Comparison of ENCODE assay signal across 15 mouse cellular contexts in genomic region chr8:15271793-15272587, GRCm38 (mm10).
DNase-seq lines count a peak whose midpoint lies in the region; ATAC-seq lines count a peak whose summit lies in the region.
"Had no signal": no experiment of that assay in that cellular context is flagged by ENCODE, and none has a peak within 500 bp of the region (broad histone marks: within the 10 kb centered on the region; RNA-seq: fewer than 3 reads in every experiment).

No protein-coding gene starts in this region.

- H3K27me3 ChIP-seq in neural tube, embryonic 11.5 days (ENCODE audit: control insufficient read depth, insufficient read depth, low read length) = no peaks in the 10 kb centered on the region
- no peaks in the 10 kb centered on the region for H3K27me3 ChIP-seq in forebrain, embryonic 14.5 days (replicated peaks; ENCODE audit: control insufficient read depth, insufficient read depth, low read length)
- H3K27me3 ChIP-seq in limb, embryonic 10.5 days (ENCODE audit: low read depth, poor library complexity, severe bottlenecking) = 0 out of 2 replicates have a peak, but pooled peaks cover 15% of the 10 kb centered on the region

- no peaks in the 10 kb centered on the region for H3K4me1 ChIP-seq in neural tube, embryonic 11.5 days (ENCODE audit: control insufficient read depth, insufficient read depth, low read length)
- peaks cover 3% of the 10 kb centered on the region; the same call in 1 of the 2 replicates for H3K4me1 ChIP-seq in forebrain, embryonic 14.5 days (ENCODE audit: control insufficient read depth, insufficient read depth, low read length)
- H3K4me1 ChIP-seq in limb, embryonic 10.5 days = peaks cover 18% of the 10 kb centered on the region
- H3K4me1 ChIP-seq: embryonic facial prominence, embryonic 13.5 days; heart, embryonic 15.5 days had no signal

- no peak overlapping the region for H3K27ac ChIP-seq in neural tube, embryonic 11.5 days (ENCODE audit: low read depth, low read length)
- H3K27ac ChIP-seq in forebrain, embryonic 14.5 days (ENCODE audit: low read depth, low read length) = no peak overlapping the region
- no peak overlapping the region for H3K27ac ChIP-seq in limb, embryonic 10.5 days
- H3K27ac ChIP-seq: embryonic facial prominence, embryonic 13.5 days; heart, embryonic 15.5 days; liver, embryonic 14.5 days had no signal

- 0 out of 2 replicates have a peak, but pooled peaks have one; percentile 43 for ATAC-seq in neural tube, embryonic 11.5 days (ENCODE audit: insufficient read depth, low FRiP score, low TSS enrichment)
- ATAC-seq in forebrain, embryonic 14.5 days = peak; percentile 80
- ATAC-seq in megakaryocyte-erythroid progenitor cell, adult 5-6 weeks (replicated peaks; ENCODE audit: low FRiP score, low TSS enrichment, poor library complexity, severe bottlenecking) = no peak

- H3K36me3 ChIP-seq in neural tube, embryonic 11.5 days (ENCODE audit: control insufficient read depth, insufficient read depth, low read length) = no peaks in the 10 kb centered on the region
- no peaks in the 10 kb centered on the region for H3K36me3 ChIP-seq in forebrain, embryonic 14.5 days (ENCODE audit: control insufficient read depth, insufficient read depth, low read length)
- H3K36me3 ChIP-seq in limb, embryonic 10.5 days = no peaks in the 10 kb centered on the region
- H3K36me3 ChIP-seq: embryonic facial prominence, embryonic 13.5 days; heart, embryonic 15.5 days had no signal

- DNase-seq in neural tube, embryonic 11.5 days (ENCODE audit: low spot score) = no peak
- no peak for DNase-seq in neural tube, embryonic 10.5 days (ENCODE audit: extremely low spot score, low spot score)
- peak; percentile 81 for DNase-seq in forebrain, embryonic 14.5 days (ENCODE audit: low spot score)
- peak; percentile 32 for DNase-seq in limb, embryonic 10.5 days (ENCODE audit: low spot score)
- no peak for DNase-seq in adrenal gland, postnatal 4 days (ENCODE audit: low spot score in 2 of 2)
- DNase-seq in left cerebral cortex, postnatal 36 days (ENCODE audit: low spot score in 2 of 2) = no peak
- DNase-seq in spleen, adult 18-20 months = no peak
- DNase-seq: B cell, adult 2 months; cerebellum, adult 2 months; lung, postnatal 36 days had no signal

- H3K9me3 ChIP-seq in neural tube, embryonic 11.5 days (ENCODE audit: control insufficient read depth, low read length) = no peaks in the 10 kb centered on the region
- H3K9me3 ChIP-seq in forebrain, embryonic 14.5 days (replicated peaks; ENCODE audit: control insufficient read depth, low read length) = no peaks in the 10 kb centered on the region
- no peaks in the 10 kb centered on the region for H3K9me3 ChIP-seq in limb, embryonic 10.5 days (replicated peaks)
- H3K9me3 ChIP-seq: embryonic facial prominence, embryonic 13.5 days; heart, embryonic 15.5 days had no signal

- no peak overlapping the region for H3K4me2 ChIP-seq in neural tube, embryonic 11.5 days (ENCODE audit: low read depth)
- 0 out of 2 replicates have a peak overlapping the region, but pooled peaks have one; percentile 12 for H3K4me2 ChIP-seq in forebrain, embryonic 14.5 days (ENCODE audit: low read length)
- H3K4me2 ChIP-seq: embryonic facial prominence, embryonic 13.5 days; heart, embryonic 15.5 days had no signal

- 55% methylated on average over 17 of the region's 17 CpGs for WGBS in neural tube, embryonic 11.5 days
- WGBS in forebrain, embryonic 14.5 days = 4% methylated on average over 17 of the region's 17 CpGs
- 35% methylated on average over 17 of the region's 17 CpGs for WGBS in limb, embryonic 10.5 days

- no peak overlapping the region for H3K9ac ChIP-seq in neural tube, embryonic 11.5 days (ENCODE audit: low read length)
- no peak overlapping the region for H3K9ac ChIP-seq in forebrain, embryonic 14.5 days (ENCODE audit: low read length)
- H3K9ac ChIP-seq: embryonic facial prominence, embryonic 13.5 days; heart, embryonic 15.5 days; liver, embryonic 14.5 days had no signal

- H3K4me3 ChIP-seq in neural tube, embryonic 11.5 days (ENCODE audit: low read depth, low read length) = no peak overlapping the region
- H3K4me3 ChIP-seq in forebrain, embryonic 14.5 days (ENCODE audit: low read depth, low read length) = no peak overlapping the region
- H3K4me3 ChIP-seq in limb, embryonic 10.5 days = no peak overlapping the region
- H3K4me3 ChIP-seq: embryonic facial prominence, embryonic 13.5 days; heart, embryonic 15.5 days; myocyte had no signal

- intact Hi-C loops in left cerebral cortex, postnatal 36 days (cut with DNase I) = loop anchor here (2.0 kb wide), 1 partner anchor 457 kb away; no protein-coding TSS in a partner anchor

Comparison
In these comparisons a context has a peak if more than half of its experiments do, and no peak if none do; other contexts are left out.
1. DNase-seq: peak in forebrain, embryonic 14.5 days (single experiment) and limb, embryonic 10.5 days (single experiment); none in neural tube, embryonic 11.5 days (single experiment), neural tube, embryonic 10.5 days (single experiment), adrenal gland, postnatal 4 days (0 of 2), left cerebral cortex, postnatal 36 days (0 of 2) and spleen, adult 18-20 months (0 of 2).